Mouse (Mus musculus) liver, embryonic 15.5 days (tissue): ENCODE measurements around the gene Cep162. TPM values are rescaled to one million over a fixed set of nuclear protein-coding genes. Genes with fewer than 3 reads are reported as not detected.

Source experiments
- ATAC-seq: fragments of 200-750 bp; cut with Nextera tagmentation; 2 replicates; pipeline ENCODE4 v1.8.0; 2017; ENCODE audit warnings: moderate number of reproducible peaks, mild to moderate bottlenecking, moderate library complexity; ENCODE audit not compliant: insufficient read depth
- H3K27ac ChIP-seq: fragments of 300-500 bp; sonication (generic); replicated peaks from 2 replicates; pipeline ENCODE4 v1.5.1; 2015; ENCODE audit warnings: mild to moderate bottlenecking, inconsistent platforms
- H3K27me3 ChIP-seq: fragments of 300-500 bp; sonication (generic); 2 replicates; pipeline ENCODE4 v1.6.1; 2015; ENCODE audit warnings: mild to moderate bottlenecking, inconsistent platforms
- H3K36me3 ChIP-seq: fragments of 300-500 bp; sonication (generic); replicated peaks from 2 replicates; pipeline ENCODE4 v1.6.1; 2015; ENCODE audit warnings: moderate library complexity, mild to moderate bottlenecking, inconsistent platforms
- H3K4me1 ChIP-seq: fragments of 300-500 bp; sonication (generic); replicated peaks from 2 replicates; pipeline ENCODE4 v1.6.1; 2015; ENCODE audit warnings: inconsistent platforms
- H3K4me2 ChIP-seq: fragments of 300-500 bp; sonication (generic); 2 replicates; pipeline ENCODE4 v1.6.1; 2015; ENCODE audit warnings: moderate library complexity, mild to moderate bottlenecking, inconsistent platforms
- H3K4me3 ChIP-seq: fragments of 300-500 bp; sonication (generic); replicated peaks from 2 replicates; pipeline ENCODE4 v1.5.1; 2015; ENCODE audit warnings: mild to moderate bottlenecking, inconsistent platforms
- H3K9ac ChIP-seq: fragments of 300-500 bp; sonication (generic); 2 replicates; pipeline ENCODE4 v1.6.1; 2015; ENCODE audit warnings: moderate library complexity, mild to moderate bottlenecking, inconsistent platforms
- H3K9me3 ChIP-seq: fragments of 300-500 bp; sonication (generic); replicated peaks from 2 replicates; pipeline ENCODE4 v1.6.1; 2016; ENCODE audit warnings: inconsistent platforms
- WGBS: fragments of 180-500 bp; shearing (Covaris S2); methylation state at CpG from one replicate; pipeline ENCODE4 v1.1.7; 2015; ENCODE audit warnings: mixed read lengths; ENCODE audit not compliant: insufficient replicate concordance; 5-methylcytosine and 5-hydroxymethylcytosine counted together
- polyA plus RNA-seq: library from polyadenylated mRNA; unstranded; fragments of >200 nt; fragmentation: Nextera tagmentation; extraction: Ambion mirVana; gene quantifications from 2 replicates; pipeline ENCODE4 v1.2.1, GENCODE M21; 2015

Gene Cep162
- polyA plus RNA-seq, 1 experiment from 2014 or later: 1.5 TPM

GRCm38 (mm10) chr9:87152641-87153325, 102.6 kb downstream of the Cep162 start:
- ATAC-seq: no peak
- no peak overlapping the region for H3K4me3 ChIP-seq
- H3K36me3 ChIP-seq: no peaks in the 10 kb centered on the region
- WGBS: 79% methylated on average over 1 of the region's 1 CpGs
- no peaks in the 10 kb centered on the region for H3K4me1 ChIP-seq
- no peak overlapping the region for H3K9ac ChIP-seq
- no peaks in the 10 kb centered on the region for H3K27me3 ChIP-seq
- H3K9me3 ChIP-seq: no peaks in the 10 kb centered on the region
- no peak overlapping the region for H3K4me2 ChIP-seq
- H3K27ac ChIP-seq: no peak overlapping the region

DNA sequence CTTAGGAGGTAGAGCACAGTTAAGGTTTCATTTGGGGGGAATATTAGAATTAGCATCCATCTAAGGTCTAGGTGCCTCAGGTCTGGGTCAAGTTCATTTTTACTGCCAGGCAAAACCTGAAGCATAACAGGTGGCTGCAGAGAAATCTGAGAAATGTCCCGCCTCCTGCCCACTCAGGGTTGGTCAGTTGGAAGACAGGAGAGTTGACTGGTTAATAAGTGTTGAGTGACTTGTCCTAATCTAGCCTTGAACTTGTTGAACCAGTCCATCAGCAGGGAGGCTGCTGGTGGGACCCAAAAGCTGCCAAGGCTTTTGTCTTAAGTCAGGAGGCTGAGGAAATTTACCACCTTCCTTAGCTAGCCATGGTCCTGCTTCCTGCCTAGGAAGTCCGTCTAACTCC, 107.4 kb downstream of the Cep162 start:
- Histone ChIP-seq H3K4me2 (no peak overlapping the region), H3K27ac (no peak overlapping the region), H3K9me3 (no peaks in the 10 kb centered on the region), H3K9ac (no peak overlapping the region), H3K36me3 (no peaks in the 10 kb centered on the region), H3K27me3 (peaks cover 35% of the 10 kb centered on the region), H3K4me3 (no peak overlapping the region), H3K4me1 (no peaks in the 10 kb centered on the region)
- no peak for ATAC-seq
- 49% methylated on average over 2 of the region's 2 CpGs for WGBS

GRCm38 (mm10) chr9:87146400-87146799, 108.9 kb downstream of the Cep162 start:
- no peak overlapping the region for H3K4me2 ChIP-seq

GRCm38 (mm10) chr9:87145671-87146070, 109.7 kb downstream of the Cep162 start:
- Histone ChIP-seq H3K36me3 (no peaks in the 10 kb centered on the region), H3K9ac (no peak overlapping the region), H3K4me1 (no peaks in the 10 kb centered on the region), H3K27me3 (peaks cover 35% of the 10 kb centered on the region), H3K27ac (no peak overlapping the region), H3K4me2 (no peak overlapping the region), H3K4me3 (no peak overlapping the region), H3K9me3 (no peaks in the 10 kb centered on the region)
- no peak for ATAC-seq
- WGBS: 26% methylated on average over 11 of the region's 11 CpGs

More at GRCm38 (mm10) chr9:87146400-87146799, 108.9 kb downstream of the Cep162 start:
- no peak overlapping the region for H3K9ac ChIP-seq
- peaks cover 35% of the 10 kb centered on the region for H3K27me3 ChIP-seq
- no peaks in the 10 kb centered on the region for H3K4me1 ChIP-seq
- no peak overlapping the region for H3K4me3 ChIP-seq
- H3K9me3 ChIP-seq: no peaks in the 10 kb centered on the region
- no peak for ATAC-seq
- no peaks in the 10 kb centered on the region for H3K36me3 ChIP-seq
- WGBS: 63% methylated on average over 4 of the region's 4 CpGs
- no peak overlapping the region for H3K27ac ChIP-seq

- no peak overlapping the region for H3K4me3 ChIP-seq
- peaks cover 35% of the 10 kb centered on the region for H3K27me3 ChIP-seq
- H3K4me2 ChIP-seq: no peak overlapping the region
- no peak overlapping the region for H3K27ac ChIP-seq
- H3K9me3 ChIP-seq: no peaks in the 10 kb centered on the region
- H3K4me1 ChIP-seq: no peaks in the 10 kb centered on the region
- no peak overlapping the region for H3K9ac ChIP-seq
- WGBS: 6% methylated on average over 15 of the region's 15 CpGs
- H3K36me3 ChIP-seq: no peaks in the 10 kb centered on the region
- ATAC-seq: no peak
Observed at GRCm38 (mm10) chr9:87145180-87145579, 110.2 kb downstream of the Cep162 start.

DNA sequence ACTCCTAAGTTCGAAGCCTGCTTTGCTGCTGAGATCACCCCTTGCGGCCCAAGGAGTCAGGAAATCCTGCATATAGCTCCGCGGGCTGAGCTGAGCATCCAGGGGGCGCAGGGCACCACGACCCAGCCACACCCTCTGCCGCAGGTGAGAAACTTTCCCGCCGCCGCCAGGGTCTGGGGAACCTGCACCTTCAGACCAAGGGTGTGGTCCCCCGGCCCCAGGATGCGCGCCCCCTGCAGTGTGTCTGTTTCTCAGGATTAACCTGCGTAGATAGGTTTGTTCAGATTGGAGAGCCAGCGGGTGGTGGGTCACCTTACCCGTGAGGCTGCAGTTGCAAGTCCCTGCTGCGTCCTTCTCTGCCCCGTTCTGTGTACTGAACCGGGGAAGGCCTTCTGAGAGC, 110.8 kb downstream of the Cep162 start:
- Histone ChIP-seq H3K27ac (no peak overlapping the region), H3K36me3 (no peaks in the 10 kb centered on the region), H3K9ac (no peak overlapping the region), H3K4me3 (no peak overlapping the region), H3K27me3 (peaks cover 35% of the 10 kb centered on the region), H3K4me2 (peak overlapping the region; percentile 23; the same call in 1 of the 2 replicates), H3K9me3 (no peaks in the 10 kb centered on the region), H3K4me1 (no peaks in the 10 kb centered on the region)
- no peak for ATAC-seq
- 2% methylated on average over 19 of the region's 19 CpGs for WGBS

GRCm38 (mm10) chr9:87144106-87144505, 111.2 kb downstream of the Cep162 start, which contains the start of gene Mrap2:
Gene Mrap2 (plus strand): TSS chr9:87144306.
- no peak for ATAC-seq
- H3K27me3 ChIP-seq: peaks cover 35% of the 10 kb centered on the region
- no peak within 1 kb of the TSS for H3K4me3 ChIP-seq
- H3K4me1 ChIP-seq: no peaks in the 10 kb centered on the region
- no peak within 1 kb of the TSS for H3K9ac ChIP-seq
- 3% methylated on average over 29 of the region's 29 CpGs for WGBS
- no peak within 1 kb of the TSS for H3K27ac ChIP-seq
- no peaks in the 10 kb centered on the region for H3K9me3 ChIP-seq
- H3K36me3 ChIP-seq: no peaks in the 10 kb centered on the region
- peak within 1 kb of the TSS; percentile 23; the same call in 1 of the 2 replicates for H3K4me2 ChIP-seq

GRCm38 (mm10) chr9:87143076-87143475, 112.3 kb downstream of the Cep162 start:
- no peak overlapping the region for H3K9ac ChIP-seq
- ATAC-seq: no peak
- 50% methylated on average over 3 of the region's 3 CpGs for WGBS

More at GRCm38 (mm10) chr9:87143076-87143475, 112.3 kb downstream of the Cep162 start:
- no peaks in the 10 kb centered on the region for H3K9me3 ChIP-seq
- H3K27ac ChIP-seq: no peak overlapping the region
- H3K4me1 ChIP-seq: no peaks in the 10 kb centered on the region
- H3K4me2 ChIP-seq: no peak overlapping the region
- H3K36me3 ChIP-seq: no peaks in the 10 kb centered on the region
- peaks cover 35% of the 10 kb centered on the region for H3K27me3 ChIP-seq
- no peak overlapping the region for H3K4me3 ChIP-seq

Other genes starting within 250 kb of the Cep162 start
- not detected in 2 replicates for gene Ripply2, start 240.0 kb downstream of the Cep162 start, polyA plus RNA-seq
- 32.2 and 32.4 TPM in 2 replicates for gene Cyb5r4, start 233.5 kb downstream of the Cep162 start, polyA plus RNA-seq
- gene Mrap2, start 111.2 kb downstream of the Cep162 start, polyA plus RNA-seq: 0.06 TPM in 1 of 2 replicates, not detected in the other